Mouse (Mus musculus) forelimb bud, embryonic 11.5 days (tissue): ENCODE measurements around the gene Man1b1.

Source experiments
- DNase-seq: peaks from one replicate; pipeline ENCODE4 v3.0.0-alpha.2; 2012; ENCODE audit warnings: low read depth, low spot score

Man1b1 gene

DNA sequence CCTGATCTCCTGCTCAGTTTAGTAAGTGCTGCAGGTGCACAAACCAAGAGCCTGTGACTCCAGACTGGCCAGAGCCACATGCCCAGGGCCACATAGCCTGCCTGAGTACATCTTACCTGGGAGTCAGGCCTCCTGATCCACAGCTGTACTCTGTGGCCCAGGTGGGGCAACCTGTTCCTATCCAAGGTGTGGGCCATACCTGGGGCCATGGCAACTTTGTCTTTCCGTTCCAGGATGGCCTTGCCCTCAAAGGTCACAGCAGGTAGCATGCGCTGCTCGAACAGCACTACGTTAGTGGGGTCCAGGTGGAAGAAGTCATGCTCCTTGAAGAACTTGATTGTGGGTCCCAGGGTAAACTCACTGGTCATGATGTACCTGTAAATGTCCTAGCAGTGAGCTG lies 32.2 kb downstream of the Man1b1 start:
- no peak for DNase-seq

DNA sequence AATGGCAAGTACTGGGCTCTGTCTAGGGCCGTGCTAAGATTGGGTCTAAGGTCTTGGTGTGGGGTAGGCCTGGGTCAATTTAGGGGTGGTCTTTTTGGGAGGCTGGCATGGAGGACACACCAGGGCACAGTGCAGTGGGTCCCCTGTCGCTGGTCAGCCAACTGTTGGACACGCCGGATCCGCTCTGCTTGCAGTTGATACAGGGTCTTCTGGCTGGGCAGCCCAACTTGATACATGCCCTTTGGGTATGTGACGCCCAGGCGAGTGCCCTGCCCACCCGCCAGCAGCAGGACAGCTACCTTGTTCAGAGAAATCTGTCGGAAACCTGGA lies 32.6 kb downstream of the Man1b1 start:
- no peak for DNase-seq

DNA sequence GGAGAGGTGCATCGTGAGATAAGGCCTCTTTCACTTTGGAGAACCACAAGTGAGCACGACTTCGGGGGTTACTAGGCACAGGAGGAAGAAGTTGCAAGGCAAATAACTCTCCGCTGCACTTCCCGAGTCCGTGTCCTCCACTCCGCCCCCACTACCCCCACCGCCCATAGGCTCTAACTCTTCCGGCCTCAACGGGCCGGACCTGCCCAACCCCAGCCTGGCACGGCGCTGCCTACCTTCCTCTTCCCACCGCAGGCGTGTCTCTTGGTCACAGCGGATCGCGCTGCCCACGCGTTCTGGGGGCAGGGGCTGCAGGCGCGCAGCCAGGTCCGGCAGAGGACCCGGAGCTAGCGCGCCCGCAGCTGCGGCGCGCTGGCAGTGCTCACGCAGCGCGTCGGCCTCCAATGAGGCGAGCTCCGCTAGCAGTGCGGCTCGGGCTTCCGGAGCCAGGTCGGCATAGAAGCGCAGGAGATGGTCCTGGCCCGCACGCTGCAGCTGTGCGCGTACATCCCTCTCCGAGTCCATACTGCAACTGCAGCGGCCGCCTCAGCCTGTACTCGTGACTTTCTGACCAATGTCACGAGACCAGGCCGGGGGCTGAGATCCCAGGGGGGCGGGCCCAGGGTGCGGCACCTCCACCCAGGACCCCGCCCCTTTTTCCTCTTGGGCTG lies 33.1 kb downstream of the Man1b1 start, which contains the start of gene Uap1l1:
Gene Uap1l1 (minus strand): TSS at position 592 of the 671 bp plus-strand sequence.
- peak; percentile 62 for DNase-seq

DNA sequence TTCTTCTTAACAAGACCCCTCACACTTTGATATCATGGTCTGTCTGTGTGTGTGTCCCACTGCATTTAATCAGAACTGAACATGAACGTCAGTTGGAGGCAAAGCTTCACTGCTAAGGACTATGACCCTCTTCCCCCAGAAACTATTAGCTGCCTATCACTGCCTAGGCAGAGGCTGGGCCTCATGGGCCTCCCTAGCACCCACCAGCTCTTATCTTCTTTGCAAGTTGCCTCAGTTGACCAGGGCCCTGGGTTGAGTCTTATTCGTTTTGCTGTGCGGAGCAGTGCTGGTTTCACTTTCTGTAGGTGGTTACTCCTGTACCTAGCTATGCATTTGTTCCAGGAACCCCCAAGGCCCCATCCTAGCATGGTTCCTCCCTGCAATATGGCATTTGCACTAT lies 37.9 kb downstream of the Man1b1 start:
- DNase-seq: no peak

DNA sequence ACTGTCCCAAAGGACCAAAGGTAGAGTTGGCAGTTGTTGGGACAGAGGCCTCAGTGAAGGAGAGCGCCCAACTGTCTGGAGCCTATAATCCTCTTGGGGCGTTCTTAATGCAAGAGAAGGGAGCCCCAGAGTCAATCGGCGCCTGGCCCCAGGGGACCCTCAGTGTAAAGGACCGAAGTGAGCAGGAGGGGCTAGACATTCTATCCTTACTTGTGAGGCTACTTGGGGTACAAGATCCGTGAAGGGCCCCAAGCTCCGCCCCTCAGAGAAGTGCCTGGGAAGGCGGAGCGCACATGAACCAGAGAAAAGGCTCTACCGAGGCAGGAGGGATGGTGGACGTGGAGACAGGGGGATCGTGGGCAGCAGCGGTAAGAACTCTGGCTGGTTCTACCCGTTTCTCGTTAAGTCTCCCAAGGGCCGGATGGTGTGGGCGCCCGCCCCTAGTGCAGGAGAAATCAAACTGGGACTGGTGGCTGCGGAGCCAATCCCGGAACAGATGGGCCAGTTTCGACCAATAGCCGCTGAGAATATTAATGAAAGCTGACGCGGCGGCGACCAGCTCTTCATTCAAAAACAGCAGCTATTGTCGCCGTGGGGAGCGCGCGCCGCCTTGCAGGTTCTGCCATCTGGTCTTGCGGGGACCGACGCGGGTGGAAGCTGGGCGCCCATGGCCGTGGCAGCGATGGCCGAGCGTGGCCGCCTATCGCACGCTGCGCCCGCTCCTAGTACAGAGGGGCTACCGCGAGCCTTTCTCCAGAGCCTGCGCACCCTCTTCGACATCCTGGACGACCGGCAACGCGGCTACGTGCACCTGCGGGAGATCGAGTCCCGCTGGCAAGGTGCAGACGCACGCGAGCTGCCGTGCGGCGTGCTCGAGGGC lies 39.9 kb downstream of the Man1b1 start, which contains the start of gene Sapcd2:
Gene Sapcd2 (plus strand): TSS at position 558 of the 880 bp plus-strand sequence.
- DNase-seq: peak; percentile 91

DNA sequence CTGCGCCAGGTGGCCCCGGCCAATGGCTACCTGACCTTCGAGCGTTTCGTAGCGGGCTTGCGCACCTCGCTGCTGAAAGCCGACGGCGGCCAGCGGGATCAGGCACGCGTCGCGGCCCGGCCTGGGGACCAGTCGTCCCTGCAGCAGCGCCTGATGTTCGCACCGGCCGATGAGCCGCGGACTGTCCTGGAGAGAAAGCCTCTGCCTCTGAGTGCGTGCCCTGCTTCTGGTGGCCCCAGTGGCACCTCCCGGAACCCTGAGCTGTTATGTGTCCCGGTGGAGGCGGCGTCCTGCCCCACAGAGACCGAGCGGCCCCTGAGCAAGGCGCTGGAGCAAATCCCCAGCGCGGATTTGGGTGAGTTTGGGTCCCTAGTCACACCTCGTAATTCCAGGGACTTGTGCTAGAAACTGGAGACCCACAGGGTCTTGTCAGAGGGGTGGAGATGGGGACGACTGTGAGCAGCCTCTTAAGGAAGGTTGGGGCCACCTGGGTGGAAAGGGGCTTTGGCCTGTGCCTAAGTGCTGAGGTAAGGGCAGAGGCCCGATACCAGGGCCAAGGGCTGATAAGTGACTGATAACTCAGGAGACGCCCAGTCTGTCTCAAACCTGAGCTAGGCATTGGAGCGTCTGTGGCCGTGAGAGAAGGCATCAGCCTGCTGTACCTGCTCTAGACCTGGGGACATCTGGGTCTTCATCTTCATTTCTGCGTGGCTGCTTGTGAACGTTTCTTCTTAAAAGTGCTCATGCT lies 40.7 kb downstream of the Man1b1 start:
- no peak for DNase-seq

DNA sequence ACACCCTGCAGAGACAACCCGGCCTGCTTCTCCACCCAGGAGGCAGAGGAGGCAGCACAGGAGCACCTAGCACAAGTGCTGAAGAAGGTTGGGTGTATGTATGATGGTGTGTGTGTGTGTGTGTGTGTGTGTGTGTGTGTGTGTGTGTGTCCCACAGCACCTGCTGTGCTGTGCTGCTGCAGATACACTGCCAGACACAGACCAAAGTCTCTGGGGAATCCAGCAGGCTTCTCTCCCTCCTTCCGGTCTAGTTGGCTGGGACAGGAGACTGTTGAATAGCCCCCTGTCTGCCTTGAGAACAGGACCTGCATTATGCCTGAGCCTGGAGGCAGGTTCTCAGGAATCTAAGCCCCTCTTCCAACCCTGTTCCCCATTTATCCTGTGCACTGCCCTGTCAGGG lies 41.3 kb downstream of the Man1b1 start:
- DNase-seq: no peak

DNA sequence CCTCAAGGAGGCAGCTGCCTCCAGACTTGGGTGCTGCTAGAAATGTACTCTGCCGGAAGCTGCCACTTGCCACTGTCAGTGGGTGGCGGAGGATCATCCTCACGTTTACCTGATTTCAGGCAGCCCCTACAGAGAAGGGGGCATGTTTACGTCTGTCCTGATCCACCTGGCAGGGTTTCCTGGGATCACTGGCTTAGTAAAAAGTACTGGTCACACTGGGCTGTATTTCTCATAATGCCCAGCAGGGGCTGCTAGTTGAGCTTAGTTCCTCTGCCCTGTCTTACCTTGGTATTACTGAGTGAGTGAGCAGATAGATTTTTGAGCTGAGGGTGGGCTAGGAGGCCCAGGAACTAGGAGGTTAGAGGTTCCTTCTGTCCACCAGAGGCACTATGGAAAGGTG lies 44.5 kb downstream of the Man1b1 start:
- DNase-seq: peak; percentile 48

DNA sequence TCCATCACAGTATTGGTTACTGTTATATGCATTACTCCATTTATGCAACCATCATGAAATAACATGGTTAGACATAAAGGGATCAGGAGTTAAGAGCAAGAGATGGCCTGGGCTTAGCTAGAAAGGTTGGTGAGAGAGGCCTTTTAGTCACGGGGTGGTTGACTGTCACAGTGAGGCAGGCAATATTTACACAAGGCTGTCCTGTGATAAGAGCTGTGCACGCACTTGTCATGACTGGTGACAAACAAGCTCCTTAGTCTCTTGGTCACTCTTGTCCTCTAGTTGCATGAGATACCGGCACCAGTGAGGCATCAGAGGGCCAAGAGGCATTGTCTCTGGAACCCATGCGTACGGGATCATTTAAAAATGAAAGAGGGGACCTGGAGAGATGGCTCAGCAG lies 52.4 kb downstream of the Man1b1 start:
- no peak for DNase-seq

DNA sequence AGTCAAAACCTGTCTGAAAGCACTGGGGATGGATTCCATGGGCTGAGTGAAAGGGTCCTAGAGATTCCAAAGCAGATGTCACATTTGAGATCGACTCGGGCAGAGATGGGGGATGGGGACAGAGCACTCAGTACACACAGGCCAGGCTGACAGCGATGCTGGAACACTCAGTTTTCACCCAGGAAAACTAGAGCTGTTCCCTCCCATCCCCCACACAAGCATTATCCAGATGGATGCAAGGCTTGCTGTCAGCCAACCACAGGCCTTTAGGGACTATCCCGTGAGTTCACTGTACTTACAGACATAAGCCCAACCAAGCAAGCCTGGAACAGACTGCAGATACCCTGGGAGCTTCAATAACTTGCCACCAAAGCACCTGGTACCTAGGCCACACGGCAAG lies 59.1 kb downstream of the Man1b1 start:
- no peak for DNase-seq

DNA sequence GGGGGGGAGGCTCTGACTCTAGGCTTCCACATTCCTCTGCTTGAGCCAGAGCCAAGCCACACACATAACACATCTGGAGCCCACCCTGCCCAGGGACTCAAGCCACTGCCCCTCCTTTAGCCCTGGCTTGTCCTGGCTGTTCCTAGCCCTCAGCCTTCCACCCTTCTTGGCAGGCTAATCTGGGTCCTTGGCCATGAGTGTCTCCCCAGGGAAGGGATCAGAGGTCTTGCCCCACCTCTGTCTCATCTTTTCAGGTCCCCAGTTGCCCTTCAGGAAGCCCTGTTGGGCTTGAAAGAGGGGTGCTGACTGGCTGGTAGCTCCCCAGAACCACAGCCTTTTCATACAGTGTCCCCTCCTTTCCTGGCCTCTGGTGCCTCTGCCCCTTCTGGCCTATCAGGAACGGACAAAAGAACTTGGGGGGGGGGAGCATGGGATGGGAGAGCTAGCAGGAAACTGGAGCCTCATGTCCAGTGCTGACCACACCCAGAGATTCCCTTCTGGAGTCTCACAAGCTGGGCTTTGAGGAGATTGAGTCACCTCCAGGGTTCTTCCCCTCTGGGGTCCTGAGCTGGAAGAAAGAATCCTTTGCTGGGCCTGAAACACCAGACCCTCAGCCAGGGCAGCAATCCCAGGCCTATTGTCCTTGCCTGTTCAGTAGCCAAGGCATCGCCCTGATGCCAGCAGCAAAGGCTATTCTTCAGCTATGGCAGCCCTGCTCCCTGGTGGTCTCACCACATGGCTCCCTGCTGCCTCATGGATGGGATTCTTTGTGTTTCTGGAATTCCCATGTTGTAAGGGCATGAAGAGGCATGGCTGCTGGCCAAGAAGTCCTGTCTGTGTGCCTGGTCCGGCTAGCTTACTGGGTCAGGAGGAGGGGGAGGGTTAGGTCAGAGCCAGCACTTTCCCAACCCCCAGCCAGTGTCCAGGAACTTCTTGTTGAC lies 62.4 kb downstream of the Man1b1 start:
- DNase-seq: no peak

DNA sequence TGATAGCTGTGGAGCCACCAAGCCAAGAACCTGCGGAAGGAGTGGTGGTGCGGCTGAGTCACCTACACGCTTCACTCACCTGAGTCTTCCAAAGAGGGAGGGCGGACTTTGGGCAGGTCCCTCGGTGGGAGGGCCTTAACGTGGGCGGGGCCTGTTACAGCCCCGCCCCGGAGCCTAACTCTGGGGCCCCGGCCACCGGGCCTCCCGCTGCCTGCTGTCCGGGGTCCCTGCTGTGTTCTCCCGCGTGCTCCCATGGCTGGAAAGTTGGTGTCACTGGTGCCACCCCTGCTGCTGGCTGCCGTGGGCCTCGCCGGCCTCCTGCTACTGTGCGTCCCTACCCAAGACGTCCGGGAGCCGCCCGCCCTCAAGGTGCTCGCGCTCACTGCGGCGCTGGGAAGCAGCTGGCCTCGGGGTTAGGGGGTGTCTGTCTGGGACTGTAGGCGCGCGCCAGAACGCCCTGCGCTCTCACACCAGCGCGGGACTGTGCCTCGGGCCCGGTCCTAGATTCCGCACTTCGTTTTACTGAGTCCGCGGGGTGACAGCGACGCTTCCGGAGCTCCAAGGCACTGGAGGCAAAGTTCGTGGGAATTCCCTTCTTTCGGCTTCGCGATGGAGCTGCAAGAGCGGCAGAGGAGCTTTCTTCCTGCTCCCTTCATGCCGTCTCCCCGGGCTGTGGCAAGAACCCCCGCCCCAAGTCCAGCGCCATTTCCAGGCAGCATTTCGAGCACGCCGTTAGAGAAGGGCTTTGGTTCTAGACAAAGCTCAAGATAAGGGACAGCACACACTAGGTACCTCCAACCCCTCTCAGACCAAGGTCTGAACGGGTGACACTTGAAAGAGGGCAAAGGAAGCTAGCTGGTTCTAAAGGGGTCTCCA lies 63.8 kb downstream of the Man1b1 start, which contains the start of gene Entpd2:
Gene Entpd2 (plus strand): TSS at position 154 of the 876 bp plus-strand sequence.
- no peak for DNase-seq

DNA sequence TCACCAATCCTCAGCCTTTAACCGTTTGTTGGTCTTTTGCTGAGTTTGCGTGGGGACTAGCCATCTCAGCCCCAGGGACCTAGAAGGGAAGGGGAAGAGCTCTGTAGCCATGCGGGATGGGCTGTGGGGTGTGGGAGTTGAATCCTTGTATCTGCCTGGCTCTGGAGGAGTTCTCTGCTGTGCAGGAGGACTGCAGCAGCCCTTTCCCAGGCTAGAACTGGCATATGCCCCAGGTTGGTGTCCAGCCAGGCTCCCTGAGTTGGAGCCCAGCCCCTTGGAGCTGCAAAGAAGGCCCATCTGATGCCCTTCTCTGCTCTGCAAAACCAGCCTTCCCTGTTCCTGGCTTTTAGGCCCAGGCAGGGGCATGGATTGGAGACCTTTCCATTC lies 64.5 kb downstream of the Man1b1 start:
- DNase-seq: no peak

DNA sequence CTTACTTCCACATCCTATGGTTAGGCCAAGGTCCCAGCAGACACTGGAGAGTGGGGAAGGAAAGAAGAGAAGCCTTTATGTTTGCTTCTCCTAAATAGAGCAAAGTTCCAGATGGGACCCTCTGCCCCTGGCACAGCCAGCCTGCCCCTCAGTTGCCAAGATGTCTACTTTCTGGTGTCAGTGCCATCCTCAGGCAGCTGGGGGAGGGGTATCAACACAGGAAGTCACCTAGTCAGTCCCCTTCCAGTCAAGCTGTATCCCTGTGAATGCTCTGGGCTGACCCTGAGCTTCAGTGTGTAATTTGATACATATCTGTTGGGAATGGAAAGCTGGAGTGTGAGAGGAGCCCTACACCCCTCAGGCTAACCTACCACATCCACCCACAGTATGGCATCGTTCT lies 64.9 kb downstream of the Man1b1 start:
- no peak for DNase-seq

DNA sequence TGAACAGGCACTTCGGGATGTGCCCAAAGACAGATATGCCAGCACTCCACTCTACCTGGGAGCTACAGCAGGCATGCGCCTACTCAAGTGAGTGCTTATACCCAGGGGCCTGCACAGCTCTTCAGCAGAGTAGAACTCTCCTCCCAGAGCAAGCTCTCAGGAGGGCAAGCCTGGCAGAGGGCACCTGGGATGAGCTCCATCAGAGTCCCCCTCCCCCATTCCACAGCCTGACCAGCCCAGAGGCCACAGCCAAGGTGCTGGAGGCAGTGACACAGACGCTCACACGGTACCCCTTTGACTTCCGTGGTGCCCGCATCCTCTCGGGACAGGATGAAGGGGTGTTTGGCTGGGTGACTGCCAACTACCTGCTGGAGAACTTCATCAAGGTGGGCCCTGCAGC lies 65.9 kb downstream of the Man1b1 start:
- DNase-seq: no peak

DNA sequence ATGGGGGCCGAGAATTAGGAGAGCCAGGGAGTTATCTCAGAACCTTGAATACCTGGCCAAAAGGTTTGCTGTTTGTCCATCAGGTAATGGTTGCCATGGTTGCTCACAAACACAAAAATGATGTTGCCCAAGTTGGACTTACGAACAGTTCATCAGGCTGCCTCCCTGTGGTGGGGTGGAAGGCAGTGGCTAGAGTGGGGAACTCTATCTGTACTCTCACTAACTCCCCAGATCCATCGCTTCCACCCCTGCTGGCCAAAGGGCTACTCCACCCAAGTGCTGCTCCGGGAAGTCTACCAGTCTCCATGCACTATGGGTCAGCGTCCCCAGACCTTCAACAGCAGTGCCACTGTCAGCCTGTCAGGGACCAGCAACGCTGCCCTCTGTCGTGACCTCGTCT lies 66.9 kb downstream of the Man1b1 start, which contains the start of gene Npdc1:
Gene Npdc1 (plus strand): TSS at position 301 of the 400 bp plus-strand sequence.
- no peak for DNase-seq

DNA sequence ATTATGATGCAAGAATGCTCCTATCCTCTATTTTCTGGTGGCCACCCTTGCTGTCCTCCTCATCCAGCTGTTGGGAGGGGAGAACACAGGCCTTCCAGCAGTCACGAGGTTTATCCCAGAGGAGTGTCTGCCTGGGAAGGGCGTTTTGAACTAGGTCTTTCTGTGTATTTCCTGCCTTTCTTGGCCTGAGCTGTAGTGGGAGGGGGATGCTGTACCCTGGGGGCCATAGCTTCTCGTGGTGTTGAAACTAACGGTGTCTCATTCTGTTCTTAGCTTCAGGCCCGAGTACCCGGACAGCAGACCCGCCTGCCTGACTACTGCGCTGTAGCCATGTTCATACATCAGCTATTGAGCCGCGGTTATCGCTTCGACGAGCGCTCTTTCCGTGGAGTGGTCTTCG lies 68.2 kb downstream of the Man1b1 start:
- no peak for DNase-seq

DNA sequence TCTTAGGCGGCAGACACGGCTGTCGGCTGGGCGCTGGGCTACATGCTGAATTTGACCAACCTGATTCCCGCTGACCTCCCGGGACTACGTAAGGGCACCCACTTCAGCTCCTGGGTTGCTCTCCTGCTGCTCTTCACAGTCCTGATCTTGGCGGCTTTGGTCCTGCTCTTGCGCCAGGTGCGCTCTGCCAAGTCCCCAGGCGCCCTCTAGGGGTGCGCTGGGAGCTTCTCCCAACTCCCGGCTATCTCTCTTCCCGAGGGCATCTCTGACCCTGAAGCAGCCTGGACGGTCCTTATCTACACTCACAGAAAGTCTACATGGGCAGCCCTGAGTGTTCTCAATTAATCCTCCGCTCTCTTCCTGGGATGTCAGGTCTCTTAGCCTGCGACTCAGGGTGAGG lies 68.6 kb downstream of the Man1b1 start:
- peak; percentile 16 for DNase-seq
